Mouse (Mus musculus): ENCODE measurements around the gene Atp6v0b.

Gene Atp6v0b

DNA sequence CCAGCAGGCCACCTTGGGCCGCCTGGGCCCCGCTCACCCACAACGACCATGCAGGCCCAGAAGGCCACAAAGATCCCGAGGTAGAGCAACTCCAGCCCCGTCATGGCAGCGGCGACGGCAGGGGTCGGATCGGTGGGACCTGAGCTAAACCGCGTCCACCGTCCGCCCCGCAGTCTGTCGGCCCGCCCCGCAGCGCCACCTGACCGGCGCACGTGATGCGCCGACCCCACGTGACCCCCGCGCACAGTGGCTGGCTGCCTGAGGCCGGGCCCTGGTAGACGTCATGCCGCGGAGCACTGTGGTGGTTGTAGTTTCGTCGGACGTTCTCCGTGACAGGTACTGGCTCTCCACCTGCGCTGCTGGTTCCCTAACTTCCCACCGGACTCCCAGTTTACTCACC is at the start of gene Atp6v0b:
TSS of gene Atp6v0b (minus strand) at position 201 of the 400 bp plus-strand sequence.
- DNase-seq (ENCODE audit: low spot score in 2 of 2), result peak; percentile 88 to 95

DNA sequence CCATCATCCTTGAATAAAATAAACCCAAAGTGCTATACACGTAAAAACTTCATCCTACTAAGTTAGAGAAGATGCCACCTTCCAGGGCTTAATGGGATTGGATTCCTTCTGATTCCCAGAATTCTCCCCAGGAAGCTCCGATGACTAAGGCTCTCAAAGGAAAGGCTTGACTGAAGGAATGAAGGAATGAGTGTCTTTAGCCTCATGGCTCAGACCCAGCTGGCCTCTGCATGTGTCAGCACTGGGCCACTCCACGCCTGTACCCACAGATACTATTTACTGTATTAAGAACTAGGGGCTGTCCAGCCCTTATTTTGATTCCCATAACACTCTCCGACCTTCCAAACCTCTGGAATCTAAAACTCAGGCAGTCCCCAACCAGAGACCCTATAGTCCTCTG is 46.9 kb upstream of the Atp6v0b start:
- DNase-seq (ENCODE audit: low spot score in 2 of 2), result no peak

DNA sequence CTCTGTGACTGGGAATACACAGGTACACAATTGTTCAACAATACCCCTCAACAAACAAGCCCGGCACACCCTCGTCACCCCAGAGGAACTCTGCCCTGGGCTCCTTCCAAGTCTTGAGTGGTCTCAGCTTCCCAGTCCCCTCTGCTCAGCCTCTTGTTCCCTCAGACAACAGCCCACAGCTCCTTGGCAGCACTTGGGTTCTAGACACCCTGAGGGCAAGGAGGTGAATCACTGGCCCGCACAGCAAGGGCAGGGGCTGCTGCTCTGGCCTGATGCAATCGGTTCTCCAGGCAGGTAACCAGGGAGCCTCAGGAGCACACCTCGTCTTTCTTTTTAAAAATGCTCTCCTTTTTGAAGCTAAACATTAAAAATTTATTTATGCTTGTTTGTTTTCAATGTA is 46.1 kb upstream of the Atp6v0b start:
- no peak for DNase-seq (ENCODE audit: low spot score in 2 of 2)

DNA sequence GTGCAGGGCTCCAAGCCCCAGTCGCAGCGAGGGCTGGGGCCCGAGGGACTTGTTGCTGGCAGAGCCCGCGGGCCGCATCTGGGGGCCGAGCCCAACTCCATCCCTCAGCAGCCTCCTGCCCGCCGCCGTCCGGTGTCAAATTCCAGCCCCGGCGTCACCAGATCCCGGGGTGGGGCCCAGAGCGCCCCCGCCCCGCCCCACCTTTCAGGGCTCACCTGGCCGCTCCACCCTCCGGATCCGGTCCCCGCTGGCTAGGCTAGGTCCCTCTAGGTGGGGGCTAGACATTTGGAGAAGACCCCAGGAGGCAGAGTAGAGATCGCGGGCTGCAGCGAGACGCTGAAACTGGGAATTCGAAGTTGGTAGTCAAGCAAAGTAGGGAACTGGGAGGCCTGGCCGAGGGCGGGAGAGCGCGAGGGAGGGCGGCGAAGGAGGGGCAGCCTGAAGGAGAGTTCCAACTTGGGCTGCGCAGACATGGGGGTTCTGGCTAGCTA is 42.3 kb upstream of the Atp6v0b start, which contains the start of gene Artn:
TSS of gene Artn (minus strand) at position 373 of the 491 bp plus-strand sequence.
- no peak for DNase-seq (ENCODE audit: low spot score in 2 of 2)

DNA sequence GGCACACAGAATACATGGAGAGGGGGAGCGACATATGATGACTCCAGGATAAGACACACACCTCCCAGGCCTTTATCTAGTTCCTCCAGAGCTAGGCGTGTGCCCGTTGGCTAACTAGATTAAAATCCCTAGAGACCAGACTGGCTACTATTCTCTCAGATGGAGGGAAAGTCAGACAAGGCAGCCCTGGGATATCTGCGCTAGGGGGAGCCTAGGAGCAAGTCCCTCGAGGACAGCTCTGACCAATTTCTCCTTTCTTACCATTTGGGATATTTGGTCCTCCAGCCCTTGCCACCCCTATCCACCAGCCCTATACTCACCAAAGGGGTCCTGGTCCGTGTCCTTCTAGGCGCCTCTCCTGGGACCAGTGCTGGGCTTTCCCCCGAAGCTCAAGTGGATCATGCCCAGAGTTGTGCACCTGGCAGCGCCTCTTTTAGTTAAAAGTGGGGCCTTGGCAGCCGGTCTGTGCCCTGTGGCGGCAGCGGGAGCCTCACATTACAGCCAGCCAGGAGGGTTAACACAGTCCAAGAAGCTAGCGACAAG is 41.6 kb upstream of the Atp6v0b start:
- no peak for DNase-seq (ENCODE audit: low spot score in 2 of 2)

DNA sequence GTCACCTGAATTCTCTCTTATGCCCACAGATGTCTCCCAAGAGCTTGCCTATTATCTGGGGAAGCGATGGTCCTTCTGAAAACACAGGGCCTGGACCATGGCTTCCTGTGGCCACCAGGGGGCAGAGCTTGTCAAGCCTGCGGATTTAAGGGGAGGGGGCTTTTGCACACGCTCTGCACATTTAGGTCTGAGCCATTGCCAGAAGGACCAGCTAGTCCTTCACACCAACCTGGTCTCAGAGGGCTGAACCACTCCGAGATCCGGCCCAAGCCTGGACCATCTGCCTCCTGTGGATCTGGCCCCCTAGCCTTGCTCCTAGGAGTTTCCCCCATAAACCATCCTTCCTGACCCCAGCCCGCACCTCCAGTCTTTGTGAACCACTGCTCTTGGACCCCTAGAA is 41.1 kb upstream of the Atp6v0b start:
- no peak for DNase-seq (ENCODE audit: low spot score in 2 of 2)

DNA sequence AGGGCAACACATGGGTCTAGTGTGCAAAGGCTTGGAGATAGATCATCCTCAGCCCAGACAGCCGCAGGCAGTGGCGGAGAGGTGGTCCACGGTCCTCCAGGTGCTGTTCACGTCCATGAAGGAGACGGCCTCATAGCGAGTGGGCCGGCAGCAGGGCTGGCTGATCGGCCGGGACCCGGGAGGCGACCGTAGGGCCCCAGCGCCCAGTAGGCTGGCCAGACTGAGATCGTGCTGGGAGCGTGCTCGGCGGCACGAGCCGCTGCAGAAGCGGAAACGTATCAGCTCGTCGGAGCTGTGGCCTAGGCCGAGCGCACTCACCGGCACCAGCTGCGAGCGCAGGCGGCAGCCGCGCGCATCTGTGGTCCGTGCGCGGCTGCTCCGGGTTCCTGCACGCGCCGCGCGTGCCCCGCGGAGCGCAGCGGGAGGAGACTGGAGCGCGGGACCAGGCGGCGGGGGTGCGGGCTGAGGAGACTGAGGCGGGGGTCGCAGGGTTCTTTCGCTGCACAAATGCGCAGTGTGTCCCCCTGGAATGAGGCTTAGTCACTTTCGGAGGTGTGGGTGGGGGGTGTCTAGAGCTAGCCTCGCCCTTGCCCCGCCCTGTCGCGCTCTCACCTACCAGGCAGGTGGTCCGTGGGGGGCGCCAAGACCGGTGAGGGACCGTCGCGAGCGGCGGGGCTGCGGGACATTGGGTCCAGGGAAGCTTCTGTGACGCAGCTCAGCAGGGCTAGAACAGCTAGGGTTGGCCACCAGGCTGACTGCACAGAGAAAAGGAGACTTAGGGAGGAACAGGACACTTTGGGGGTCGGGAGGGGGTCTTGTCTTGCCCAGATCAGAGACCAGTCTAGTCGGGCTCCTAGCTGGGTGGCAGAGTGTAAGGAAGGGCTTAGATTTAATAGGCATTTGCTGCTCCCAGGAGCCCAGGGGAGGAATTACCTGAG is 39.7 kb upstream of the Atp6v0b start:
- DNase-seq (ENCODE audit: low spot score in 2 of 2), result no peak

DNA sequence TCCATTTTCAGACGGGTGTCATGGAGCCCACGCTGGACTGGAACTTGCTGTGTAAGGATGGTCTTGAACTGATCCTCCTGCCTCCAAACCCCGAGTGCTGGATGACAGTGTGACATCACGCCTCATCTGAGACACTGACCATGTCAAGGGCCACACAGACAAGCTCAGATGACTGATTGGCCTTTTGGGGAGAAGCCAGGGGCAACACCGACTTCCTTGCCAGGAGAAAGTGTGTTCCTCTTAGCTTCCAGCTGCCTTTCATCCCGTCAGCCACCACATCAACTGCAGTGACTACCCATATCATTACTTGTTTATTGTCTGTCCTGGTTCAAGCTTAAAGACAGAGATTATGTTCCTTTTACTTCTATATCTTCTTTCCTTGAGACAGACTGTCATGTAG is 37.8 kb upstream of the Atp6v0b start:
- no peak for DNase-seq (ENCODE audit: low spot score in 2 of 2)

DNA sequence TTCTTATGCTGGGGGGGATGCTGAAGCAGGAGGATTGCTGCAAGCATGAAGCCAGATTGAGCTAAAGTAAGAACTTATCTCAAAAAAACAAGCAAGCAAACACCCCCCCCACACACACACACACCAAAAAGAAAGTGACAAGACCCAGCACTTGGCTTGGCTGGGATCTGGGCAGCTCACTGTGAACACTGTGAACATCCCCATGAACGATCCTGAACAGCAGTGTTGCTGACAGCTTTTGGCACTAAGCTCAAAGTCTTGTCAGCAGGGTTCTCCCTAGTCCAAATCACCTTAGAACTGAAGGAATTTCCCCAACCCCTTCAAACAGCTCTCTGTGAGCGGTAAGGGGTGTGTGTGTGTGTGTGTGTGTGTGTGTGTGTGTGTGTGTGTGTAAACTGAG is 36.3 kb upstream of the Atp6v0b start:
- DNase-seq (ENCODE audit: low spot score in 2 of 2), result no peak

DNA sequence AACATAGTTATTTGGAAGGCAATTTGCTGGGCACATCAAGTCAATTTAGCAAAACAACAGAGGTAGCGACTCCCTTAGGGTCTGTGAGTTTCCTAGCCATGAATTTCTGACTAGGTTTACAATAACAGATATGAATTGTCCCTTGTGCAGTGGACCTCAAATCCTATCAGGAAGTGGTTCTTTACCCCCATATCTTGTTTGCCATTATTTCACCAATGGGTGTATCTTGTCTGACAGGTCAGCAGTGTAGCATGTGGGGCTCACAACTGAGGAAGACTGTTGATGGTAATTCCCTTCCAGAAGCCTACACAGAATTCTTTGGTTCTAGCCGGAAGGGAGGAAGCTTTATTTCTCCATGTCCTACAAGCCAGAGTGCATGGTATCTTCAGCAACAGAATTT is 34.2 kb upstream of the Atp6v0b start:
- DNase-seq (ENCODE audit: low spot score in 2 of 2), result no peak

DNA sequence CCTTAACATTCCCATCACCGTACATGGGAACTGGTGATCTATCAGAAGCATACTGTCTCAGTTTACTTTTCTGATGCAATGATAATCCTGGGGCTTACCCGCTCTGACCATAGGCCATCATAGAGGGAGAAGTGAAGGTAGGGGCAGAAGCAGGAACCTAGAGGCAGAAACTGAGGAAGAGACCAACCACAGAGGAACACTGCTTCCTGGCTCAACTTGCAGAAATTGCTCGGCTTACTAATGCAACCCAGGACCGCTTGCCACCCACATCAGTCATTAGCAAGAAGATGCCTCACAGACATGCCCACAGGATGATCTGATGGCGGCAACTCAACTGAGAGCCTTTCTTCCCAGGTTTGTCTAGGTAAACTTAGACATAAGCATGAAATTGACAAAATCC is 31.6 kb upstream of the Atp6v0b start:
- no peak for DNase-seq (ENCODE audit: low spot score in 2 of 2)

DNA sequence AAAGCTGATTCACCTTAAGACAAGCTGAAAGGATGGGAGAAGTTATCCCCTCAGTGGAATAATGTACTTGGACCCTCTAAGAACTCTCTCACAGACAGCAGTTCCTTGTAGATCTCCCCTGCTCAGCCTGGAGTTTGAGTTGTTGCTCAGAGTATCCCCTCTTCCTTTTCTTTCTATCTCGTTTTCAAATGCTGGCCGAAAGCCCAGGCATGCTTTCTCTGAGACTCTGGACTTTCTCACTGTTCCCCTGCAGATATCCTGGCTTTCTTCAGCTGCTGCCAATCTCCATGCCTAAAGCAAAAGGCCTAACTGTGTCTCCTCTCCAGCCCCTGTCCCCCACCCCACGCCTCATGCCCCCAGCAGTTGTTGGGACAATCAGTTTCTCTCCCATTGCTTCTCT is 31.1 kb upstream of the Atp6v0b start:
- no peak for DNase-seq (ENCODE audit: low spot score in 2 of 2)

DNA sequence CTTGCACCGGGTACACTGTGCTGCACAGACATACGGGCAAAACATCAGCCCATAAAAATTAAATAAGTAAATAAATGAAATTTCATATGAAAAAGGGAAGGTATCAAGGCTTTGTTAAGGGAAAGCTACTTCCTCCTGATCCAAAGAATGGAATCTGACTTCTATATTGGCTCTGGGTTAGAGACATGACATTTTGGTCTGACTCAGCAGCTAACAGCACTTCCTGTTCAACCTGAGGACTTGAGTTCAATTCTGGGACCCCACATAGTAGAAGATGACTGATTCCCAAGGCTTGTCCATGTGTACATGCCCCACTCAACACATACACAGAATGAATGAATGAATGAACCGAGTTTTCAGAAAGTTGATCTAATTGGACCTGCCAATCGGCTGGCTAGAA is 30.7 kb upstream of the Atp6v0b start:
- no peak for DNase-seq (ENCODE audit: low spot score in 2 of 2)

DNA sequence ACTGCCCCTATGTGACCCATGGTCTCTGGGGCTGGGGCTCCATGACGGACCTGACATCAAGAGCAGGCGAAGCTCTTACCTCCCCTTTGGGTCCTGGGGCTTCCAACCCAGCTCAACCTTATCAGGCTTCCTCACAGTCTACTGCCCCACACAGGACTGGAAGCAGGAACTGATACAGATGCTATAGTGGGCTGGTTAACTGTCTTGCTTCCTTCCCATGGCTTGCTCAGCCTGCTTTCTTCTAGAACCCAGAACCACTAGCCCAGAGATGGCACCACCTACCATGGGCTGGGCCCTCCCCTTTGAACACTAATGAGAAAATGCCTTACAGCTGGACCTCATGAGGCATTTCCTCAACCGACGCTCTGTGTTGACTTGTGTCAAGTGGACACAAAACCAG is 30.3 kb upstream of the Atp6v0b start:
- DNase-seq (ENCODE audit: low spot score in 2 of 2), result no peak

DNA sequence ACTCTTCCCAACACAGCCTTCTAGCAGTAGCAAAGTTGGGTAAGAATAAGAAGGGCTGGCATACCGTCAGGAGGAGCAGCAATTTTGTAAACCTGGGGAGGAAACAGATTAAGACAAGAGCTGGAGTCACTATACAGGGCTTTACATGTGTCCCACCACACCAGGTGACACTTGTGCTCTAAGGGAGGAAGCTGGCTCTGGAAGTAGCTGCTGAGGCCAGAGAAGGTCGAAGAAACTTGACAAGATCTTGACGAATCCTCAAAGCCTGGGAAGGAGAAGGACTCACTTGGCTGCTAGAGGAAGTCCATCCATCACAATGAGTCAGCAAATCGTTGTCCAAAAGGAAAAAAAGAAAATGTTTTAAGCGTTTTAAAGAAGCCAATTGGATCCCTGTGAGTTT is 29.3 kb upstream of the Atp6v0b start:
- no peak for DNase-seq (ENCODE audit: low spot score in 2 of 2)

DNA sequence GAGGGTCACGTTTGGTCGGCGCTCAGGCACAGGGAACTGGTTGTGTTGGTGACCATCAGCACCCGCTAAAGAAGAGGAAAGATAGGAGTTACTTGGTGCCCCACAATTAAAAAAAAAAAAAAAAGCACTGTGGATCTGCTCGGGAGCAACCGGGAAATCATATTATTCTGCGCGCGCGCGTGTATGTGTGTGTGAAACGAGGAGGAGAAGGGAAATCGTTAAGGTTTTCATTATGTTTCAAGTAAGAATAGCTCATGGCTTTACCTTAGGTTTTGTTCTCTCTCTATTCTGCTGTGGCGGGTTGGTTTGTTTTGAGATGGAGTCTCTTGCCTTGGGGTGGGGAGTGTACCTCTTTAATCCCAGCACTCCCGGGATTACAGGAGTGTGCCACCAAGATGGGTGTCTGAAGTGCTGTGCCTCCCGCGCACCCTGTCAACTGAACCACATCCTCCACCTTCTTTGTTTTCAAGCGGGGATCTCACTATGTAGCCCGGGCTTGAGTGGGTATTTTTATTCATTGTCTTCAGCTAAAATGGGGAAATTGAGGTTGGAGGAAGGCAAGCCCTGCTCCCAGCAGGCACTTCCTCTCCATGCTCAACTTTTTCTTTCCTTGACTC is 28.5 kb upstream of the Atp6v0b start:
- no peak for DNase-seq (ENCODE audit: low spot score in 2 of 2)

DNA sequence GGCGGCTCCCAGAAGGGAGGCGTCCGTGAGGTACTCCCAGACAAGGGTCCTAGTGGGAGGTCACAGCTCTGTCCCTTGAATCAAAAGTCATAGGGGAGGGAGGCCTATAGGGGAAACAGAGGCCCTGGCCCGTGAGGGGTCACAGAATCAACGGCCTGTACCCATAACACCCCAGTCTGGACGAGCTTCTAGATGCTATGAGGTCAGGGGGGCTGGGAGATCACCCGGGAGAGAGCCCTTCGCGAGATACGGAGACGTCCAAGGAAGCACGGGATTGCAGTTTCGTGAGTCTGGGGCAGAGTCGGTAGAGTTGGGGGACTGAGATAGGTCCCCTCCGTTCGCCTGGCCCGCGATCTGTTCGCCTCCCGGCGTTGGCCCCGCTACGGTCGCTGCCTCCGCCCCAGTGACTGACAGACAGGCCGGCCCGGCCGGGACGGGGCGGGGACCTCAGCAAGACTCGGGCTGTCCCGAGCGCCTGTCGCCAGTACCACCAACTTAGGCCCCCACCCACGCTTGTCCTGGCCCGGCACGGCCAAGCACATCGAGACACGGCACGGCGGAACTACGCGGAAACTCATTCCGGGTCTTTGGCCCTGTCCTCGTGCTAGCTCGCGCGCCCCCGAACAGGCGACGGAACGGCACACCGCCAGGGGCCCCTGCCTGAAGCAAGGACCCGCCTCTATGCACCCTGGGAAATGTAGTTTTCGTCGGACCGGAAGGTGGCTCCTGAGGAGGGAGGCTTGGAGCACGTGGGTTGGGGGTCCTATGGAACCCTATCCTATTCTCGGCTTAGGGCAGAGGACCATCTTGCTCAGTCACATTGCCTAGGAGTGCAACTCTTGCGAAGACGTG is 27.7 kb upstream of the Atp6v0b start, which contains the start of gene Ipo13:
TSS of gene Ipo13 (minus strand) at position 409 of the 852 bp plus-strand sequence.
- peak; percentile 88 for DNase-seq (ENCODE audit: low spot score in 2 of 2)

DNA sequence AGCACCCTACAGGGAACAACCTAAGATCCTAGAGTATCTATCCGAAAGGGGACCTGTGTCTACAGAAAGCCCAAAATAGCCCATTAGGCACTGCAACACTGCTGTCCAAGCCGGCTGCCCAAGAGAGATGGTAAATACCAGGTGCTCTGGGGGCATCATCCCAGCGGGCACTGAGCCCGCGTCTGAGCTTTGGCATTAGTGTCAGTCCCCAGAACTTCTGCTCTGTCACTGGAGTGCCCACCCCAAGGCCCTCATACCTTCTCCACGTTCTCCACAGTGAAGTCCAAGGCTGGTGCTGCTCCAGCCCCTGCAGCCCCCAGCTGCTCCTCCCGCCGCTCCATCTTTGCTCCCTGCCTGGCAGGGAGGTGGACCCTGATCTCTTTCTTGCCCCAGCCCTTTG is 26.9 kb upstream of the Atp6v0b start:
- no peak for DNase-seq (ENCODE audit: low spot score in 2 of 2)

DNA sequence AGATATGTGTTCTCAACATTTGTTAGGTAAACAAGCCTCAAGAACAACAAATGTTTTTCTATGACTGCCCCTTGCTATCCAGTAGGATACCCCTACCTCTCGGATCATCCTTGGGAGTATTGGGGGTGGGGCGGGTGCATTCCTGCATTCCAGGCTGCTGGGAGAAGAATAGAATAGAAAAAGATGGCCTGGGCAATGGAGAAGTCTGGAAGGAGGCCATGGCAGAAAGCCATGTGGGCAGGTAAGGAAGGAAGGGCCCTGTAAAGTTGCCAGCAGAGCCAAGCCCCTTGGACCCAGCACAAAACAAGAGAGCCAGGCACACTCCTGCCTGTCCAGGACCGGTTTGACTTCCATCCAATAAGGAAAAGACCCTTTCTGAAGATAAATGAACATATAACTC is 26.3 kb upstream of the Atp6v0b start:
- DNase-seq (ENCODE audit: low spot score in 2 of 2), result no peak

DNA sequence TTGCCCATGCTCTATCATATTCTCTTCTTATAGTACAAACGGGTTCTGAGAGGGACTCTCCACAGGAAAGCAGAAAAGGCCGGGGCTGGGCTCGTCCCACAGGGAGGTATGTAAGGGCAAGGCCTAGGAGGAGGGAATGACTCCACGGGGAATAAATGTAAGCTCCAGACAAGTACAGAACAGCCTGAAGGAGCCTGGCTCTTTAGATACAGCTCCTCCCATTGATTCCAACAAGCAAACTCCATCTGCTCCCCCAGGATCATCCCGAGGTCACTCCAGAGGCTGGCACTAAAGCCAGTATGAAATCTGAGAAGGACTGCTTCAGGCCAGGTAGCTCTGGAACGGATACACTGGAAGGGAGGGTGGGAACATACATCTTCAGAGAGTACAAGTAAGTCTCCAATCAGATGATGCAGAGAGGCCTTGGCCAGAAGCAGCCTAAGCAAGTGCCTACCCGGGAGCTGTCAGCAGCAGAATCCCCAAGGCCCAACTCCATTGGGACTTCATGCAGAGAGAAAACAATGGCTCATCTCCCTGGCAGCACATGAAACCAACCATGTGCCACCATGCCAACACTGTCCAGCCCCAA is 25.6 kb upstream of the Atp6v0b start:
- DNase-seq (ENCODE audit: low spot score in 2 of 2), result no peak

DNA sequence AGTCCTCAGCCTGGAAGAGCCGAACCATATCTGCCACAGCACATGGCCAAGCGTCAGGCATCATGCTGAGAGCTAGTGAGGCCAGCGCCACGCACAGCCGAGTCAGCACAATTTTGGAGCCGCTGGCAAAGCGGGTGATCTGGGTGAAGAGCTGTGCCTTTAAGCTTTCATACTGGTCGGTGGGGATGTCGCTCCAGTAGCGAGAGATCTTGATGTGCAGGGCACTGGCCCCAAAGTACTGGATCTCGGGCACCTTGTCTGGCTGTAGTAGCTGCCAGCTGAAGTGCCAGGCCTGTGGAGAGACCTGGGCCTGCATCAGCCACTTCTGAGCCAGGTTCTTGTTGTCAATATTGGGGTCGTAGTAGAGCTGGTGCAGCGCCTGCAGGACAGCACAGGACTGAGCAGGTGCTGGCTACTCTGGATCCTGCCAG is 25.0 kb upstream of the Atp6v0b start:
- no peak for DNase-seq (ENCODE audit: low spot score in 2 of 2)
